Mouse (Mus musculus): ENCODE measurements around the gene Ifngr2.
"Not testable (repeated sequence)": the region's sequence is repeated elsewhere in the genome, so short reads cannot be mapped to it uniquely, and the experiment has no call there.

Ifngr2 gene

DNA sequence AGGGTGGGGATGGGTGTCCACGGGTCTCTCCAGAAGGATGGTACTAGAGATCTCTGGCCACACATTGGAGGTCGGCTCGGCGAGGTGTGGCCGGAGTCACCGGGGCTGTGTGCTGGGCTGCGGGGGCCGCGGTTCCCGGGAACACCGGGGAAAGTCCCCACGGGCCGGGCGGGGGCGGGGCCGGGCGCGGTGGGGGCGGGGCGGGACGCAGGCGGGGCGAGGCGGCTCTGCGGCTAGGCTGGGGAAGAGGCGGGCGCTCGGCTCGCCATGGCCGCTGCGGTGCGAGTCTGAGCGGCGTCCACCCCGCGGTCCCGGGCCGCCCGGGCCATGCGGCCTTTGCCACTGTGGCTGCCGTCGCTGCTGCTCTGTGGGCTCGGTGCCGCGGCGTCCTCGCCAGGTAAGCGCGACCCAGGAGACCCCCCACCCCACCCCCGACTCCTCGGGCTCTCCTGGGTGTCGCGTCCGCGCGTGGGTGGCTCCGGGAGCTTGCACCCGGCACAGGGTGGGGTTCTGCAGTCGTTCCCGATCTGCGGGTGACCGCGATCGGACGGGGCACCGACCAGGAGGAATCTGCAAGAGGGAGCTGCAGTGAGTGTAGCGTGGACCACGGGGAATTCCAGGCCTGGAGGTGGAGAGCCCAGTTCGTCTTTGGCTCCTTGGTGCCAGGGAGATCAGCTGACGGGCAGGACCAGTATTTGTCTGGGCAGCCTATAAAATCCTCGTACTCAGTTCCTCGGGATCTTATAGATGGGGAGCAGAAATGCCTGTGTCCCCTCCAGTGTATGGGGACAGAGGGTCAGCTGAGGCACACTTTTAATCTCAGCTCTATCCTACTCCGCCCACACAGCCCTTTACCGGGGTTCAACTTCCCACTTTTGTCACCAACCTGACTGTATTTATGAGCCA lies at the start of gene Ifngr2:
Ifngr2 (plus strand) TSS at position 237 of the 906 bp plus-strand sequence.
- no peak for DNase-seq (ENCODE audit: low spot score)

GRCm38 (mm10) chr16:91498041-91498440 lies 48.8 kb upstream of the Ifngr2 start:
- DNase-seq (ENCODE audit: low spot score), result no peak

GRCm38 (mm10) chr16:91504701-91505100 lies 42.2 kb upstream of the Ifngr2 start:
- no peak for DNase-seq (ENCODE audit: low spot score)

DNA sequence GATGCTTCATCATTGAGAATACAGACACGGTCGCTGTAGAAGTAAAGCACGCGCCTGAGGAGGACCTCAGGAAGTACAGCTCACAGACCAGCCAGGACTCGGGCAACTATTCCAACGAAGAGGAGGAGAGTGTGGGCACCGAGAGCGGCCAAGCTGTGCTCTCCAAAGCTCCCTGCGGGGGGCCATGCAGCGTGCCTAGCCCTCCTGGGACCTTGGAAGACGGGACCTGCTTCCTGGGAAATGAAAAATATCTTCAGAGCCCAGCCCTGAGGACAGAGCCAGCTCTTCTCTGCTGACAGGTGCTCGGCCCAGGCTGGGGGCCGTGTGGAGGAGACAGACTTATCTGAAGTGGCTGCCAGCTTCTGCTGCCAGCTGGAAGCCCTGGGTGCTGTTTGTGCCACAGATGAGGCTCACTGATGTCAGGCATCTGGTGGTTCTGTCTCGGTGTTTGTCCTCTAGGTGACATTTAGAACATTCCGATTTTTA lies 41.7 kb upstream of the Ifngr2 start:
- no peak for DNase-seq (ENCODE audit: low spot score)

DNA sequence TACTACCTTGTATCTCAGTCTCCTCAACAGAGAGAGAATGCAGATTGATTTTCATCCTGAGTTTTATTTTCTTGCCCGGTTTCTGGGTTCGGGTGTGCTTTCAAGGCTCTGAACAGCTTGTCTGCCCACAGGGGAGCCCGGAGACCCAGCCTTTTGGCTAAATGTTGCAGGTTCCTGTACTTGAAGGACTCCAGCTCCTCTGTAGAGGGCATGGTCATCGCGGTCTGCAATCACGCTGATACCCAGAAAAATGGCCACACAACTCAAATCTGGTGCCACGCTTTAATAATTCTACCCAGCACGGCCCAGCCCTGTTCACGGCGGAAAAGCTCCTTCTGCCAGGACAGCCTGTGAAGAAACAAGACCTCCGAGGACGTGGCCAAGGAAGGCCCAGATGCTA lies 40.5 kb upstream of the Ifngr2 start:
- DNase-seq (ENCODE audit: low spot score), result no peak

GRCm38 (mm10) chr16:91512161-91512787 lies 34.6 kb upstream of the Ifngr2 start:
- no peak for DNase-seq (ENCODE audit: low spot score)

- no peak for DNase-seq (ENCODE audit: low spot score)
These were observed 33.8 kb upstream of the Ifngr2 start for GRCm38 (mm10) chr16:91513099-91513498.

DNA sequence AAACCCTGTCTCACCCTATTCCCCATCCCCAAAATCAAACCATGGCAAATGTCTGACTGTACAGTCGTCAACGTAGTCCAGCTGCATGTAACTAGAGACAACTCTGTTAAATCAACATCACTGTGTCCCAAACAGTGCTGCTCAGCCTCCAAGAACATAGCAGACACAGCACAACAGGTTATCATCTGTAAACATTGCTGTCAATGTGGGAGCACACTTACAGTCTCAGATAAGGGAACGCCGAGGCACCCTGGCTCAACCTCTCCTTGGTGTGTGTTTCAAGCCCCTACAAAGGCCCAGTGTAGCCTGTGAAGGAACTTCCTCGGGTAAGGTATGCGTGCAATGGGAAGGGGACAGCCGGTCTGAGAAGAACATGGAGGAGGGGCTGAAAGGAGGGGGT lies 29.9 kb upstream of the Ifngr2 start:
- DNase-seq (ENCODE audit: low spot score), result no peak

GRCm38 (mm10) chr16:91522040-91522439 lies 24.8 kb upstream of the Ifngr2 start:
- no peak for DNase-seq (ENCODE audit: low spot score)

- DNase-seq (ENCODE audit: low spot score), result no peak
These were observed 24.2 kb upstream of the Ifngr2 start for GRCm38 (mm10) chr16:91522479-91523309.

GRCm38 (mm10) chr16:91524206-91524605 lies 22.7 kb upstream of the Ifngr2 start:
- no peak for DNase-seq (ENCODE audit: low spot score)

DNA sequence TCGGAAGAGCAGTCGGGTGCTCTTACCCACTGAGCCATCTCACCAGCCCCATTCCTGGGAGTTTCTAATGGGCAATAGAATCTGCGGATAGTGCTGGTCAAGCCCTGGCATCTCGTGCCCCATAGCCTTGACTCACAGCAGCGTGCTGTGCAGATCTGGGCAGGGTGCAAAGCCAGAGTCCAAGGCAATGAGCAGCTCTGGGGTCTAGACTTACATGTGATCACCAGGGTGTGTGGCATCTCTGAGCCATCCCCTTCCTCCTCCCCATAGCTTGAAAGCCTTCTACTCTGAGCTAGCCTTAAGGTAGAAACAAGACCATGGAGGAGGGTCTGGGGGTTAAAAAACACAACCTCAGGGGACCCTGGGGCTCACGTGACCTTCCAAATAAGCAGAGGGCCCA lies 20.6 kb upstream of the Ifngr2 start:
- no peak for DNase-seq (ENCODE audit: low spot score)

DNA sequence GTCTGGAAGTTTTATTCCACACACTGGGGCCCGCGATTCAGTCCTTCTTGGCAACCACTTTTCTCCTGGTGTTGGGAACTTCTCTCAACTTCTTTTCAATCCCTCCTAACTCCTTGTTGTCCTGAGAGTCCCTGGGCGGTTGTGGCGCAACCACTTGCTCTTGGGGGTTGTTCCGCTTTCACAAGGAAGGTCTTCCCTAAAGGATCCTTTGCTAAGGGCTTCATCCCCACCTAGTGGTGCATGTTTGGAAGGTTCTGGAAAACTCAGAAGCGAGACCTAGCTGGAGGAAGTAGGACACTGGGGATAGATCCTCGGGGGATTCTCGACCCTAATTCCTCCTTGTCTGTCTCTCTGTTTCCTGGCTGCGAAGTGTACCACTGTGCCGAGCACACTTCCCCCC lies 19.8 kb upstream of the Ifngr2 start:
- DNase-seq (ENCODE audit: low spot score), result no peak

DNA sequence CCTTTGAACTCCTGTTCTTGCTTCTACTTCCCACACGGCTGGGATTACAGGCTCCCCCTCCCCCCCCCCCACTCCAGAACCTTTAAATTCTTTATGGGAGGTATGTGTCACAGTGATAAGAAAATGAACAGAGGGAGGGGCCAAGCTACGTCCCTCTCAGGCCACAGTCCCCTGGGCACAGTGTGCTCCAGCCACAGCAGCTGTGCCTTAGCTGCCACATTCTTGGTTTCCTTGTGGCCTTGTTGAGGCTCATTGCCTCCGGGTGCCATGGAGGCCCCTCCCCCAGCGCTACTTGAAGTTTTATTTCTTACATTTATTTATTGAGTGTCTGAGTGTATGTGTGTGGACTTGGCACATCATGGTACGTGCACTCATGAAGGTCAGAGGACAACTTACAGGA lies 19.4 kb upstream of the Ifngr2 start:
- DNase-seq (ENCODE audit: low spot score), result no peak

DNA sequence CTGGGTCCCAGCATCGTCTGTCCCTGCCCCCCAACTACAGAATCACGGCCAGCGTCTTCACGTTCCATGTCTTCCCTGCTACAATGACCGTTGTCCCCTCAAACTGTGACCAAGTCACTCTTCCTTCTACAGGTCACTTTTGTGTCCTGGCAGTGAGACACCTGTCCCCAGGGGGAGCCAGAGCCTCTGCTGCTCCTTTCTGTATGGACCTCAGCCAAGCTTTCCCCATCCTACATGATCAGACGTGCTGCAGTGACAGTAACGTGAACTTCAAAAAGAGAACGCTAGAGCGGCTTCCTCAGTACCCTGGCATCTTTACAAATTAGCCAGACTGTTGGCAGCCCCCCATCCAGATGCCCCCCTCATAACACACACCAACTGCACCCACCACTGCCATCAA lies 18.3 kb upstream of the Ifngr2 start:
- no peak for DNase-seq (ENCODE audit: low spot score)

GRCm38 (mm10) chr16:91530830-91531229 lies 16.0 kb upstream of the Ifngr2 start:
- DNase-seq (ENCODE audit: low spot score), result not testable (repeated sequence)

- DNase-seq (ENCODE audit: low spot score), result no peak
These were observed 15.0 kb upstream of the Ifngr2 start for GRCm38 (mm10) chr16:91531856-91532255.

- DNase-seq (ENCODE audit: low spot score), result no peak
These were observed 14.4 kb upstream of the Ifngr2 start for GRCm38 (mm10) chr16:91532429-91532828.

- no peak for DNase-seq (ENCODE audit: low spot score)
These were observed 13.5 kb upstream of the Ifngr2 start for GRCm38 (mm10) chr16:91533097-91534001.

DNA sequence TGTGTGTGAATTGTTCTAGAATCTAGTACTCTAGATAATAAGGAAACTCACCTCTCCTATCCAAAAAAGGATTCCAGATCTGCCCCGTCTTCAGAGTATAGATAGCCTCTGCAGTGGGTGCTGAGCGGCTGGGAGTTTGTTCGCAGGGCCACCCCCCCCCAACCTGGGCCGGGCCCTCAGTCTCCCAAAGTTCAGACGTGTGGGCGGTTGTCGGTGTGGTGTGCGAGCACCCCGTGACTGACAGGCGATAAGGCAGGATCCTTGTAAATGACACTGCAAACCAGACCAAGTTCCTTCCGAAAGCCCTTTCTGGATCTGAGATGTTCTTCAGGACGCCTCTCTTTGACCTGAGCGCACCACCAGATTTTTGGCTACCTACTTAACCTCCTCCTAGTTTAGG lies 12.4 kb upstream of the Ifngr2 start:
- peak; percentile 39 for DNase-seq (ENCODE audit: low spot score)

DNA sequence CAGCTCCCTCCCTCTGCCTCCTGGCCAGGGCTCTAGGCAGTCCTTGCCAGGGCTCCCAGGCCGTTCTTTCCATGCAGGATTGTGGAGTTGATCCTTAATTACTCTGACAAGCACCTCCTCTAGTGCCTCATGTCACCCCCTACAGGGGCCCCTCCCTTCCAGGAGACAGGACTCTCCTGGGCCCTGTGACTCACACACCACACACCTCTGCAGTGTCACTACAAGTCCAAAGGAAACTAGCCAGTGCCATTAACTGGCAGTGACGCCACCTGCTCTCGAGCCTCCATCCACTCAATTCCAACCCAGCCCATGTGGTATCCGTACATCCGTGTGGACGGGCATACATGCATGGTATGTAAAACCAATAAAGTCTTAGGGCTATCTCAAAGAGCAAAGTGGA lies 12.0 kb upstream of the Ifngr2 start:
- no peak for DNase-seq (ENCODE audit: low spot score)

Data from urinary bladder, postnatal 10 days (tissue).